Mouse (Mus musculus): ENCODE results near the gene Grk5.

DNA sequence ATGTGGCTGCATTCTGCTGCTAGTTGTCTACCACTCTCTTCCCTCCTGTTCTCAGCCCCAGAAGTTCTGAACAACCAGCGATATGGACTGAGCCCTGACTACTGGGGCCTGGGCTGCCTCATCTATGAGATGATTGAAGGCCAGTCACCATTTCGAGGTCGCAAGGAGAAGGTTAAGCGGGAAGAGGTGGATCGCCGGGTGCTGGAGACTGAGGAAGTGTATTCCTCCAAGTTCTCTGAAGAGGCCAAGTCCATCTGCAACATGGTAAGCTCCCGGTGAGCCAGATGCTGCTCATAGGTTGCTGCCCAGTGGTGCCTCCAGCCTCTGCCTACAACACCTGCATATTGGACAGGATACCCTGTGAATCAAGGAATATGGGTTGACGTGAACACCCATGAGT lies 193.5 kb downstream of the Grk5 start:
- TF ChIP-seq CTCF (IDR thresholded peaks at IDR 0.05; ENCODE audit: control insufficient read depth, insufficient read depth, insufficient replicate concordance, low read depth, low read length) (no peak), POLR2A (IDR thresholded peaks at IDR 0.05; ENCODE audit: control insufficient read depth, low read depth, low read length) (no peak)

All from testis, adult 2 months (tissue).